Mouse (Mus musculus): ENCODE results near the gene Notch2.

Gene Notch2

DNA sequence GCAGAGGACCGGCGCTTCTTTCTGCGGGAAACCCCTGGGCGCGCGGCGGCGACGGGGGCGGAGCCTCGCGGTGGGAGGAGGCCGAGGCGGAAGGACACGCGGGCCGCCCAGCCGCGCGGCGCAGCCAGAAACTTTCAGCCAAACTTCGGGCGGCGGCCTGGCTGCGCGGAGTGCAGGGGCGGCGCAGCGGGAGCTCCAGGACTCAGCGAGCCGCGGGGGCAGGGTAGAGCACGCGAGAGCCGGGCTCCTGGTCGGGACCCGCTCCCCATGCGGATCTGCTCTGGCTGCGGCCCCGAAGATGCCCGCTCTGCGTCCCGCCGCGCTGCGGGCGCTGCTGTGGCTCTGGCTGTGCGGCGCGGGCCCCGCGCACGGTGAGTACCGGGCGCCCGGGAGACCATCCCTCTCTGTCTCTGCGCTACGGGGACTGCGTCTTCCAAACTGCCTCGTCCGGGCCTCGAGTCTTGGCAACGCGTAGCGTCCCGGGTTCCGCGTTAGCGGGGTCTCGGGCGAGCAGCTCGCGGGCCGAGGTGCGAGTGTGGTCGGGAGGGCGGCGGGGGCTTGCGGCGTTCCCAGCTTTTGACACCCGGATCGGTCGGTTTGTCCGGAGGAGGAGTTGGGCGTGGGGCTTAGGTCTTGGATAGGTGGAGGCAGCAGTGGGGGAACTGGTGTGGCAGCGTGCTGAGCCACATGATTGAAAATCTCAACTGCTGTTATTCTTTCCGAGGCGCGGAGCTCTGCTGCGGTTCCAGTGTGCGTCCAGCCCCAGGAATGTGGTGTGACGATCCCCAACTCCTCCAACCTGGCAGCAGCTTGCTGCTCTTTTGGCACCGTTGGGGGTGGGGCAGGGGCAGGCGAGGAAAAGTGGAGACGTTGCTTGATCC lies at the start of gene Notch2:
TSS of gene Notch2 (plus strand) at position 127 of the 881 bp plus-strand sequence.
- peak; percentile 83 for DNase-seq (ENCODE audit: low read depth, low spot score)

GRCm38 (mm10) chr3:97964878-97965353 lies 48.4 kb upstream of the Notch2 start:
- no peak for DNase-seq (ENCODE audit: low read depth, low spot score)

DNA sequence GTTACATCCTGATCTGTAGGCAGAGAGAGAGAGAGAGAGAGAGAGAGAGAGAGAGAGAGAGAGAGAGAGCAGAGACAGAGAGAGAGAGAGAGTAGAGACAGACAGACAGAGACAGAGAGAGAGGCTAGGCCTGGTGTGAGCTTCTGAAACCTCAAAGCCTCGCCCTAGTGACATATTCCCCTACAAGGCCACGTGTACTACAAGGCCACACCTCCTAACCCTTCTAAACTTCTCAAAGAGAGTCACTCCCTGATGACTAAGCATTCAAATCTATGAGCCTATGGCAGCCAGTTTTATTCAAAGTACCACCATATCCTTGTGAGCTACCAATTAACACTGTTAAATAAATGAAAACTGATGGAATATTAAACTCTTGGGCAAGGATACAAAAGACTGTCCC lies 45.7 kb upstream of the Notch2 start:
- peak; percentile 0 for DNase-seq (ENCODE audit: low read depth, low spot score)

DNA sequence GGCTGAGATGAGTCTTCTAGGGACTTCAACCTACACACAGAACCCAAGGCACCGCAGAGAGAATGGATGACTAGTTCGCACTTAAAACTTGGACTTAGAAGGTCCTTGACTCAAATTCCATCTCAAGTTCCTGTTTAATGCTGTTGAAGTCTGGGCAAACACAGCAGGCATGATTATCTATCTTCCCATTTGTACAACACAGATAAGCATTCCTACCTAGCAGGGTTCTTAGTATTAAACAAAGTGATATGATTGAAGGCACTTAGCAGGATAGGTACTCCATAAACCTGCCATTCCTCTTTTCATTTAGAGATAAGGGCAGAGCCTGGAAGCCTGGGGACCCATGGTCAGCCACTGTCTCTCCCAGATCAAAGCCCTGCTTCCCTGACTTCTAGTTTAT lies 45.1 kb upstream of the Notch2 start:
- DNase-seq (ENCODE audit: low read depth, low spot score) = no peak

DNA sequence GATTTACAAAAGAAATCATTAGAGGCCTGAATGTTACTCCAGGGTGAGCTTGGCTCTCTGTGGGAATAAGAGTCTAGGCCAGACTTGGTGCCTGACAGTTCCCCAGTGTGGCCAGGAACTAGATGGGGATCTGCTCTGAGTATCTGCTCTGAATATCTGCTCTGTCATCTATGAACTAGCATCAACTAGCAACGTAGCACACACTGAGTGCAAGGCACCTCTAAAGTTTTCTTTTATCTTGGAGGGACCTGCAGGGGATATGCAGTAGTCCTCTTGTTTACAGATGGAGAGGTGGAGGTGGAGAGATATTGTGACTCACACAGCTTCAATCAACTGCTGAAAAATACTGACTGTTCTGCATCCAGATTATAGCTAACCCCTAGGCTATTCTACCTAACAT lies 44.3 kb upstream of the Notch2 start:
- DNase-seq (ENCODE audit: low read depth, low spot score) = no peak

- DNase-seq (ENCODE audit: low read depth, low spot score) = no peak
Measured at GRCm38 (mm10) chr3:97971117-97971516, 42.2 kb upstream of the Notch2 start.

GRCm38 (mm10) chr3:97972200-97972599 lies 41.1 kb upstream of the Notch2 start:
- no peak for DNase-seq (ENCODE audit: low read depth, low spot score)

DNA sequence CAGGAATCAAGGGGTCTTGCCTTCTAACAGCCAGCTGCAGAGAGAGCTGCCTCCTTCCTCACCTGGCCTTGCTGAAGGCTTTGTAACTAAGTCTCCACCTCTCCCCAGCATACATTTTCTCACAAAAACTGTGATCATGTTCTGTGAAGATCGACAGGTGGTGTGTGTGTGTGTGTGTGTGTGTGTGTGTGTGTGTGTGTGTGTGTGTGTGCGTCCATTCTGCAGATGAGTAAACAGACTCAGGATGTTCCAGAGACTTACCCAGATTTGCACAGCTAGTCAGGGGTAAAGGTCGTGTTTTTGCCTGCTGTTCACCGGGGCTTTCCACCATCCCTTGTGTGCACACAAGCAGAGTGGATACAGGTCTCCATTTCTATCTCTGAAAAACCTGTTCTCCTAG lies 40.6 kb upstream of the Notch2 start:
- no peak for DNase-seq (ENCODE audit: low read depth, low spot score)

- no peak for DNase-seq (ENCODE audit: low read depth, low spot score)
Measured at GRCm38 (mm10) chr3:97973306-97973705, 40.0 kb upstream of the Notch2 start.

- DNase-seq (ENCODE audit: low read depth, low spot score) = no peak
Measured at GRCm38 (mm10) chr3:97974197-97974770, 39.0 kb upstream of the Notch2 start.

DNA sequence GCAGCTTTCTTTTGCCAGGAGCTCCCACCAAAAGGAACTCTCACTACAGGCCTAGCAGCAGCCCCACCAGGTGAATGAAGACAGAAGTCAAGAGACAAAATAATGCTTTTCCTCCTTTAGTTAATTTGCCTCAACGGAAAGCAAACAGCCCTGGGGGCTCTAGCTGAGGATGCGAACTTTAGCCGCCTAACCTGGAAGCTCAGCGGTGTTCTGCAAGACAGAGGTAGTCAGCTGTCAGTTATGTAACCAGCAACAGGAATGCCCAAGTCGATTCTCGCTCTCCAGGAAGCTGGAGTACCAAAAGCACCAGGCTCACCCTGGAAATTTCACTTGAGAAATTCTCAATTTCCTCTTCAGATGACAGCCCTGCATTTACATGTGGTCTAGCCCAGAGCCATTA lies 36.6 kb upstream of the Notch2 start:
- DNase-seq (ENCODE audit: low read depth, low spot score) = no peak

GRCm38 (mm10) chr3:97978710-97979109 lies 34.6 kb upstream of the Notch2 start:
- no peak for DNase-seq (ENCODE audit: low read depth, low spot score)

GRCm38 (mm10) chr3:97980683-97981327 lies 32.5 kb upstream of the Notch2 start:
- DNase-seq (ENCODE audit: low read depth, low spot score) = no peak

GRCm38 (mm10) chr3:97981376-97981906 lies 31.9 kb upstream of the Notch2 start:
- no peak for DNase-seq (ENCODE audit: low read depth, low spot score)

GRCm38 (mm10) chr3:97984870-97985506 lies 28.3 kb upstream of the Notch2 start:
- DNase-seq (ENCODE audit: low read depth, low spot score) = no peak

DNA sequence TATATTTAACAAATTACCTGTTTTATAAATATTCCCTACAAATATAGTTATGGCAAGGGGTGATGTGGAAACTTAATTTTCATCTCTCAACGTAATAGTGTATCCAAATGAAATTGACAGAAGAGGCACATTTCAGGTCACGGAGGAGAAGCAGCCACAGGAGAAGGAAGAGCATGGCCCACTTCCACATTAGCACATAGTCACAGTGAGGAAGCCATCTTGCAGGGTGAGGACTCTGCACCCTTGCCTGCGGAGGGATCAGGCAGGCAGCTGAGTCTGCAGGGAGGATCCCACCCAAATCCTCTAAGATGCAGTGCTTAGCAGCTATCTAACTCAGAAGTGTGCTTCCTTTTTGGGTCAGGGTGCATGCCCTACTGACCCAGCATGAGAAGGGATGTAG lies 27.6 kb upstream of the Notch2 start:
- DNase-seq (ENCODE audit: low read depth, low spot score) = no peak

DNA sequence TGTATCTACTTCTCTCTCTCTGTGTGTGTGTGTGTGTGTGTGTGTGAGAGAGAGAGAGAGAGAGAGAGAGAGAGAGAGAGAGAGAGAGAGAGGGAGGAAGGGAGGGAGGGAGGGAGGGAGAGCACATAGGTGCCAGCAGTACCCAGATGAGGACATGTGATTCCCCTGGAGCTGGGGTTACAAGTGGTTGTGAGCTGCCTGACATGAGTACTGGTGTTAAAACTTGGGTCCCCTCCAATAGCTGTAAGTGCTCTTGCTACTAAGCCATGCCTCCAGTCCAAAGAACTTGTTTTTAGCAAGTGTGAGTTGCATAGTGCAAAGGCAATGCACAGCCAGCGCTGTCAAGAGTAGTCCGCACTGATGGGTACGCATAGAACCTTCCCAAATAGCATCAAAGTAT lies 26.2 kb upstream of the Notch2 start:
- DNase-seq (ENCODE audit: low read depth, low spot score) = no peak

- no peak for DNase-seq (ENCODE audit: low read depth, low spot score)
Measured at GRCm38 (mm10) chr3:97988756-97989155, 24.6 kb upstream of the Notch2 start.

- DNase-seq (ENCODE audit: low read depth, low spot score) = no peak
Measured at GRCm38 (mm10) chr3:97990576-97990975, 22.8 kb upstream of the Notch2 start.

DNA sequence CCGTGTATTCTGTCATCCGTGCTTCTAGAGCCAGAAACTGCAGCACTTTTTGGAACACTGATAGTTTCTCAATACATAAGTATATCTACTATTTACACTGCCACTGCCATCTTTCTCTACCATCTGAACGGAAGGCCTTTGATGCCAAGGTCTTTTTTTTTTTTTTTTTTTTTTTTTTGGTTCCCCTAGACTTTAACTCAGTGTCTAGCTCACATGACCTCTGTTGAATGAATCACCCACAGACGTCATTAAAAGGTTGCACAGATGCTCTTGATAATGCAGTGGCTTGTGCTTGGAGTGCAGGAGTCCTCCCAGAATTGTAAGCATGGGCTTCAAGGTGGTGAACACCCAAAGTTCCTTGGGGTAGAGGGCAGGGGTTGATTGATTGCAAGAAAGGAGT lies 21.0 kb upstream of the Notch2 start:
- DNase-seq (ENCODE audit: low read depth, low spot score) = no peak

DNA sequence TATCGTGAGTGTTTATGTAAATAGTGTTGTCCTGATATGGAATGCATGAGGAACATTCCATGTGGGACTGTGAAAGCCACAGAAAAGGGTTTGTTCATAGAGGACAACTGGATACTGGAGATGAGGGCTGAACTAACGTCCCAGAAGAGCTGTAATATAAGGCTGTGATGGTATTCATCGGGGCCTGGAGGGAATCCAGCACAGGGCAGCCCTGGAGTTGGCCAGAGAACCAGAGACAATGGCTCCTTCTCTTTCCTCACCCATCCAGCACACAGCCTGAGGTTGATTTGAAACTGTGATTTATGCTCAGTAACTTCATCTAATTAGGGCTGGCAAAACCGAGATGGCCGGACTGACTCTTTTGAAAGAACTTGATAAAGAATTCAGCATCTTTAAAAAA lies 20.1 kb upstream of the Notch2 start:
- no peak for DNase-seq (ENCODE audit: low read depth, low spot score)
